14 mouse cellular contexts compared by ENCODE assay signal in genomic region chr10:87230071-87230910, GRCm38 (mm10).
DNase-seq lines count a peak whose midpoint lies in the region; ATAC-seq lines count a peak whose summit lies in the region.
"Had no signal": no experiment of that assay in that cellular context is flagged by ENCODE, and none has a peak within 500 bp of the region (broad histone marks: within the 10 kb centered on the region; RNA-seq: fewer than 3 reads in every experiment).

No protein-coding gene starts in this region.

- H3K4me1 ChIP-seq in forebrain, embryonic 16.5 days (replicated peaks; ENCODE audit: control insufficient read depth, insufficient read depth, low read length), result 0 out of 2 replicates have a peak, but pooled peaks cover 3% of the 10 kb centered on the region
- H3K4me1 ChIP-seq in midbrain, embryonic 12.5 days, result peaks cover 12% of the 10 kb centered on the region
- no peaks in the 10 kb centered on the region for H3K4me1 ChIP-seq in heart, embryonic 11.5 days (ENCODE audit: control insufficient read depth, insufficient read depth, low read length)
- H3K4me1 ChIP-seq in kidney, embryonic 15.5 days, result no peaks in the 10 kb centered on the region
- H3K4me1 ChIP-seq: limb, embryonic 15.5 days had no signal

- H3K27me3 ChIP-seq in forebrain, embryonic 16.5 days (replicated peaks; ENCODE audit: control insufficient read depth, insufficient read depth, low read length), result no peaks in the 10 kb centered on the region
- H3K27me3 ChIP-seq in midbrain, embryonic 12.5 days, result no peaks in the 10 kb centered on the region
- H3K27me3 ChIP-seq in heart, embryonic 11.5 days (ENCODE audit: control insufficient read depth, insufficient read depth, low read length), result no peaks in the 10 kb centered on the region
- no peaks in the 10 kb centered on the region for H3K27me3 ChIP-seq in kidney, embryonic 15.5 days
- H3K27me3 ChIP-seq: limb, embryonic 15.5 days had no signal

- 18% methylated on average over 31 of the region's 31 CpGs for WGBS in forebrain, embryonic 16.5 days
- WGBS in midbrain, embryonic 12.5 days, result 21% methylated on average over 31 of the region's 31 CpGs
- WGBS in heart, embryonic 11.5 days (ENCODE audit: insufficient replicate concordance), result 56% methylated on average over 31 of the region's 31 CpGs
- 63% methylated on average over 31 of the region's 31 CpGs for WGBS in kidney, embryonic 15.5 days

- H3K4me3 ChIP-seq in forebrain, embryonic 16.5 days (replicated peaks; ENCODE audit: low read length), result peak overlapping the region; percentile 13; the same call in 1 of the 2 replicates
- peak overlapping the region; percentile 10; the same call in 1 of the 2 replicates for H3K4me3 ChIP-seq in midbrain, embryonic 12.5 days
- H3K4me3 ChIP-seq in heart, embryonic 11.5 days (ENCODE audit: low read depth, low read length), result no peak overlapping the region
- H3K4me3 ChIP-seq in kidney, embryonic 15.5 days (replicated peaks), result no peak overlapping the region
- H3K4me3 ChIP-seq: limb, embryonic 15.5 days had no signal

- no peak overlapping the region for H3K27ac ChIP-seq in forebrain, embryonic 16.5 days (ENCODE audit: low read length)
- H3K27ac ChIP-seq in midbrain, embryonic 12.5 days (replicated peaks), result peak overlapping the region; percentile 39; the same call in 1 of the 2 replicates
- no peak overlapping the region for H3K27ac ChIP-seq in heart, embryonic 11.5 days (ENCODE audit: low read depth, low read length)
- H3K27ac ChIP-seq in kidney, embryonic 15.5 days, result no peak overlapping the region
- H3K27ac ChIP-seq: limb, embryonic 15.5 days had no signal

- DNase-seq in right cerebral cortex, postnatal 4 days, result peak; percentile 14
- DNase-seq in right cerebral cortex, adult 2 months (ENCODE audit: low spot score in 2 of 2), result no peak
- no peak for DNase-seq in spleen, postnatal 36 days (ENCODE audit: low spot score in 2 of 2)
- no peak for DNase-seq in urinary bladder, postnatal 4 days (ENCODE audit: low spot score in 2 of 2)
- DNase-seq: adrenal gland, postnatal 25 days; cerebellum, adult 8-10 months; thymus, postnatal 4 days had no signal

- peak overlapping the region; percentile 43 for H3K4me2 ChIP-seq in forebrain, embryonic 16.5 days (ENCODE audit: low read length)
- H3K4me2 ChIP-seq in midbrain, embryonic 12.5 days (replicated peaks), result peak overlapping the region; percentile 47
- H3K4me2 ChIP-seq in heart, embryonic 11.5 days, result no peak overlapping the region
- H3K4me2 ChIP-seq in kidney, embryonic 15.5 days, result no peak overlapping the region
- H3K4me2 ChIP-seq: limb, embryonic 15.5 days had no signal

- ATAC-seq in forebrain, embryonic 16.5 days, result peak; percentile 50; the same call in 1 of the 2 replicates
- 0 out of 2 replicates have a peak, but pooled peaks have one; percentile 54 for ATAC-seq in midbrain, embryonic 12.5 days (ENCODE audit: low FRiP score, low read depth)
- no peak for ATAC-seq in heart, embryonic 11.5 days (replicated peaks; ENCODE audit: insufficient number of reproducible peaks, low FRiP score, low TSS enrichment)
- no peak for ATAC-seq in kidney, embryonic 15.5 days (replicated peaks; ENCODE audit: low FRiP score)
- ATAC-seq: intestine, embryonic 16.5 days; lung, postnatal 0 days had no signal

- no peaks in the 10 kb centered on the region for H3K9me3 ChIP-seq in forebrain, embryonic 16.5 days (ENCODE audit: control insufficient read depth, low read length)
- no peaks in the 10 kb centered on the region for H3K9me3 ChIP-seq in midbrain, embryonic 12.5 days
- no peaks in the 10 kb centered on the region for H3K9me3 ChIP-seq in heart, embryonic 11.5 days (replicated peaks; ENCODE audit: control insufficient read depth, low read length)
- no peaks in the 10 kb centered on the region for H3K9me3 ChIP-seq in kidney, embryonic 15.5 days (replicated peaks)
- H3K9me3 ChIP-seq: limb, embryonic 15.5 days had no signal

- H3K36me3 ChIP-seq in forebrain, embryonic 16.5 days (ENCODE audit: control insufficient read depth, insufficient read depth), result no peaks in the 10 kb centered on the region
- H3K36me3 ChIP-seq in midbrain, embryonic 12.5 days, result no peaks in the 10 kb centered on the region
- no peaks in the 10 kb centered on the region for H3K36me3 ChIP-seq in heart, embryonic 11.5 days (ENCODE audit: control insufficient read depth, insufficient read depth, low read length)
- no peaks in the 10 kb centered on the region for H3K36me3 ChIP-seq in kidney, embryonic 15.5 days
- H3K36me3 ChIP-seq: limb, embryonic 15.5 days had no signal

- H3K9ac ChIP-seq in forebrain, embryonic 16.5 days (replicated peaks; ENCODE audit: low read depth, low read length), result peak overlapping the region; percentile 24; the same call in 1 of the 2 replicates
- H3K9ac ChIP-seq in midbrain, embryonic 12.5 days (replicated peaks), result peak overlapping the region; percentile 25; the same call in 1 of the 2 replicates
- H3K9ac ChIP-seq in heart, embryonic 11.5 days (ENCODE audit: low read depth, low read length), result no peak overlapping the region
- H3K9ac ChIP-seq in kidney, embryonic 15.5 days, result no peak overlapping the region
- H3K9ac ChIP-seq: limb, embryonic 15.5 days had no signal

Comparison
In these comparisons a context has a peak if more than half of its experiments do, and no peak if none do; other contexts are left out.
1. ATAC-seq: peak in forebrain, embryonic 16.5 days (single experiment) and midbrain, embryonic 12.5 days (single experiment); none in heart, embryonic 11.5 days (single experiment) and kidney, embryonic 15.5 days (single experiment).
2. H3K4me2 ChIP-seq: peak in forebrain, embryonic 16.5 days (single experiment) and midbrain, embryonic 12.5 days (single experiment); none in heart, embryonic 11.5 days (single experiment) and kidney, embryonic 15.5 days (single experiment).
3. H3K4me3 ChIP-seq: peak in forebrain, embryonic 16.5 days (single experiment) and midbrain, embryonic 12.5 days (single experiment); none in heart, embryonic 11.5 days (single experiment) and kidney, embryonic 15.5 days (single experiment).
4. H3K9ac ChIP-seq: peak in forebrain, embryonic 16.5 days (single experiment) and midbrain, embryonic 12.5 days (single experiment); none in heart, embryonic 11.5 days (single experiment) and kidney, embryonic 15.5 days (single experiment).